Mouse (Mus musculus): ENCODE results near the gene Atg9a.
A peak's percentile ranks its signal among the peaks of the same experiment; 100 is the strongest.

Atg9a gene

DNA sequence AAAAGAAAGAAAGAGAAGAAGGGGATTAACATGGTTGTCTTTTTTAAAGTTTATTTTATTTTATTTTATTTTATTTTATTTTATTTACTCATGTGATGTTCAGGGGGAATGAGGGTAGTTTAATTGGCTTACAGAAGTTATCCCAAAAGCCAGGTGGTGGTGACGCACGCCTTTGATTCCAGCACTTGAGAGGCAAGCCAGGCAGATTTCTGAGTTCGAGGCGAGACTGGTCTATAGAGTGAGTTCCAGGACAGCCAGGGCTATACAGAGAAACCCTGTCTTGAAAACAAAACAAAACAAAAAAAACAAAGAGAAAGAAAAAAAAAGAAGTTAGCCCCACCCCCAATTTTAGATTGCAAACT lies 31.8 kb downstream of the Atg9a start:
- DNase-seq = no peak

DNA sequence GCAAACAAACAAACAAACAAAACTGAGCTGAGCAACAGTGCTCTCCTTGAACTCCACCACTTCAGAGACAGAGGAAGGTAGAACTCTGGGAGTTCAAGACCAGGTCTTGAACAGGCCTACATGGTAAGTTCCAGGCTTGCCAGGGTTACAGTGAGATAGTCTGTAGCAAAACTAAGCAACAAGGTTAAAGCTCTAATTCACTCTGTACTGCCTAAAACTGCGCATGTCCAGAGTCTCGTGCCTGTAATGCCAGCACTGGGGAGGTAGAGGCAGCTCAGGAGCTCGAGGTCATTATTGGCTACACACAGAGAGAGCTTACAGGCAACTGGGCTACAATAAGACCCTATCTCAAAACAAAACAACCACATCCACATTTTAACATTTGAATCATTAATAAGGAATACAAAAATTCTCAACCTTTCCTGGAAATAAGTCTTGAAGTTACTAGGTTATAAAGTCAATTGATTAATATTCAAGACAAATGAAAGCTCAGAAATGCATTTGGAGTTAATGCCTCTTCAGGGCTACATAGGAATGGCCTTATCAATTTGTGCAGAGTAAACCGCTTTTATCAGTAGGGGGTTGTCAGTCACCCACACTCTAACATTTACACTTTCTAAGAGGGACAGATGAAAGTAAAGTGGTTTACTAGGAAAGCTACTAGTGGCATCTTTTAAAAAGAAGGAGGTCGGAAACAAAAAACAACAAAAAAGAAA lies 32.3 kb downstream of the Atg9a start:
- DNase-seq = no peak

DNA sequence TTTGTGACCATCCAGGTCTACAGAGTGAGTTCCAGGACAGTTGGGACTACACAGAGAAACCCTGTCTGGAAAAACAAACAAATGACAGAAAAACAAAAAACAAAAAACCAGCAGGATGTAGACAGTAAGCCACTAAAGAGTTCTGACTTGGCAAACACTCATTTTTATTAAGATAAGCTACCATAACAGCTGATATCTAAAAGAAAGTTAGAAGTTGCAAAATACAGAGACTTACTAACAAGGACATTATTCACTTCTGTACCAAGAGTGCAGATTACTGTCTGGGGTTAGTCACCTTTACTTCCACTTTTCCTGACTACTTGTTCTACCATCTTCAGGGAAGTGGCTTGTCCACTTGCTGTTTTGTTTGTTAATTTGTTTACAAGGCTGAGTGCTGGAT lies 33.0 kb downstream of the Atg9a start:
- DNase-seq = no peak

DNA sequence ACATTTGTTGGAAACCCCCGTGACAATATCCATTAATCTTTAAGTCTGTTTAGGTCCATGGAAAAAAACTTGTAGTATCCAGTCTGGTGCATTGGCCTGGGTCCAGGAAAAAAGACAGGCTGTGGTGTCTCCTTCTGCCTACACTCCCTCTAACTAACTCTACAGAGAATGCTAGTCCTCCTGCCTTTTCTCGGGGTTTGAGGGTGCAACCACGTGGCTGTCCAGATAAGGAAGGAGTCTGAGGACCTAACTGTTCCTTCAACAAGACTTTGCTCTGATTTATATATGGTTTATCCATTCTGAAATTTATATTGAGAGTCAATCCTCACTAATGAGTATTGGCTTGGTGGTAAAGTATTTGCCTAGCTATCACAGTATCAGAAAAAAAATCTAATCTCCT lies 36.2 kb downstream of the Atg9a start:
- DNase-seq = no peak

DNA sequence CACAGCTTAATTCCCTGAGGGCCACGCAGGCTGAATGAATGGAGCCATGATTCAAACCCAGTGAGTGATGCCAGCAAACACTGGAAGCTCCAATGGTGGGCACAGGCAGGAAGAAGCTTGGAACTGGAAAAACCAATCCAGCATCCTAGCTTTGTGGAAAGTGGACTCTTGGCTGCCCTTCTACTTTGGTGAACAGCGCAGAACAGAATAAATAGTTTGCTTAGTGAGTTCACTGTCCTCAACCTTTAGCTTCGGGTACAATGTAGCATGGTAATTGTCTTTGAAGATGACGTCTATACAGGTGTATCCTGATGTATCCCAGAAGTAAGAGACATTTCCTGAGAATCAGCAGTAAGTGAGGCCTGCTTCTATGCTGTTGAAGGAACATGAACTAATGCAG lies 43.3 kb downstream of the Atg9a start:
- DNase-seq = no peak

DNA sequence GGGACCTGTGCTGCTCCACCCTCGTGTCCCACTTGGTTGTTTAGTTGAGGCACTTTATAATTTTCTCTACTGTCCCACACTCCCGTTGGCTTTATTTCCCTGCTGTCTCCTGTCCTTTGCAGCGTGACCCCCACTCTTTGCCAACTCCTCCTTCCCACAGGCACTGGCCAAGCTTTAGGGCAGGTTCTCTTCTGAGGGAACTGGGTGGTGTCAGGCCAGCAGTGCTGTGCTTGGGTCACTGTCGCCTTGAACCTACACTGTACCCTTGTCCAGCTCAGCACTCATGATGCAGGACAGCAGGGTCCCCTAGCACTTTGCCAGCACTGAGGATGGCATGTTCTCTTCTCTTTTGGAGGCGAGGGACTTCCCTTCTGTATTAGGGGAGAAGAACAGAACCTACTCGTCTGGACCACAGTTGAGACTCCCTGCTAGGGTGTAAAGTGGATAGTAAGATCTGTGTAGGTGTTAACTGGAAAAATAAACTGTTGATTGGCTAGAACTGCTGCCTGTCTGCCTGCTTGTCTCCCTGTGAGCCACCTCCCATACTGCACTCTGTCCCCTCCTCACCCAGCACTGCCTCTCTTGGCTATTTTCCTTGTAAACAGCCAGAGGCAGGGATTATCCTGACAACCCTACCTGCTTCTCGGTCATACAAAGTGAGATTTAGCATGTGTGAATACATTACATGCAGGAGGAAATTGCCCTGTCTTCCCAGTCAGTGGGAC lies 44.4 kb downstream of the Atg9a start:
- no peak for DNase-seq

DNA sequence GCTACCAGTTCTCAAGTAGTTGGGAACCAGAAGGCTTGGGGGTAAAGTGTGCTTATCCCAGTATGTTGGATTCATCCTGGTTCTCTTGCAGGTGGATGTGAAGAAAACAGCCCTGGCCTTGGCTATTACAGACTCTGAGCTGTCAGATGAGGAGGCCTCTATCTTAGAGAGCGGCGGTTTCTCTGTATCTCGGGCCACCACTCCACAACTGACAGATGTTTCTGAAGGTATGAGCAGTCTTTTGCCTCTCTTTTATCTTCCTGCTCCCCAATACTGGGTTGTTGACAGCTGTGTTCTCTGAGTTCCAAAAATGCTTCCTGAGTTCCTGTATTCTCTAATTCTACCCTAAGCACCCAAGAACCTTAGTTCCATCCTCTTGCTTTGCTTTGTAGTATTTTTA lies 46.4 kb downstream of the Atg9a start:
- DNase-seq = no peak

DNA sequence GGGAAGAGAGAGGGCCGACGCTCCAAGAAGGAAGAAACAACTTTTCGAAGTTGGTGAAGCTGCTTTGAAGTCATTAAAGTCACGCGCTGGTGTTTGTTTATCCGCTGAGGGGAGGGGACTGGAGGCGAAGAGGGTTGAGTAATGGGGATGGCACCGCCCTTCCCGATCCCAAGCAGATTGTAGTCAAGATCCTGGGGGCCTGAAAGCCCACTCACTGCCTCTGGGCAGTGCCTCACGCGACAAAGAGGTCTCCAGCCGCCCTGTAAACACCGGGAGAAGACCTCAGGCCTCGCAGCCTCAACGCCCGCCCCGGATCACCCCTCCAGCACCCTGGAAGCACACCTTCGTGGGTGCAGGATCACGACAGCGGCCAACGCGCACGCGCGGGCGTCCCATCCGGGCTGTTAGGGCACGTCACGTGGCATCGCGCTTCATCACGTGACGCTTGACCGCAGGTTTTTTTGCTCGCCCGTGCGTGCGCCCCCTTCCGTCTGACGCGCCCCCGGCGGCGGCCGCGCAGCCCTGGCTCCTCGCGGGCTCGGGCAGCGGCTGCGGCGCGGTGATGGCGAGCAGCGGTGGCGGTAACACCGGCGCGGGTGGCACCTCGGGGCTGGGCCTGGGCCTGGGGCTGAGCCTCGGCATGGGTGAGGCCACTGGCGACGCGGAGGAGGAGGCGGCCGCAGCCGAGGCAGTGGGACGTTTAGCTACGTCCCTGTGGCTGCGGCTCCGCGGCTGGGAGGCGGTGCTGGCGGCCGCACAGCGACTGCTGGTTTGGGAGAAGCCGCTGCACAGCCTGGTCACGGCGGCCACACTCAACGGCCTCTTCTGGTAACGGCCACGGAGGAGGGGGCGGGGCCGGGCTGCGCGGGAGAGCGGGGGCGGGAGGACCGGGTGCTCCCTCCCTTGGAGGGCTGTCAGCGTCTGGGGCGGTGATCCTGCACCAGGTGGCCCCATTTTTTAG lies 49.4 kb downstream of the Atg9a start, which contains the start of the genes Cnppd1 and Retreg2:
TSS of gene Cnppd1 (minus strand) at position 411 of the 961 bp plus-strand sequence.
TSS of gene Retreg2 (plus strand) at position 478 of the 961 bp plus-strand sequence.
- peak; percentile 97 to 98 for DNase-seq

DNA sequence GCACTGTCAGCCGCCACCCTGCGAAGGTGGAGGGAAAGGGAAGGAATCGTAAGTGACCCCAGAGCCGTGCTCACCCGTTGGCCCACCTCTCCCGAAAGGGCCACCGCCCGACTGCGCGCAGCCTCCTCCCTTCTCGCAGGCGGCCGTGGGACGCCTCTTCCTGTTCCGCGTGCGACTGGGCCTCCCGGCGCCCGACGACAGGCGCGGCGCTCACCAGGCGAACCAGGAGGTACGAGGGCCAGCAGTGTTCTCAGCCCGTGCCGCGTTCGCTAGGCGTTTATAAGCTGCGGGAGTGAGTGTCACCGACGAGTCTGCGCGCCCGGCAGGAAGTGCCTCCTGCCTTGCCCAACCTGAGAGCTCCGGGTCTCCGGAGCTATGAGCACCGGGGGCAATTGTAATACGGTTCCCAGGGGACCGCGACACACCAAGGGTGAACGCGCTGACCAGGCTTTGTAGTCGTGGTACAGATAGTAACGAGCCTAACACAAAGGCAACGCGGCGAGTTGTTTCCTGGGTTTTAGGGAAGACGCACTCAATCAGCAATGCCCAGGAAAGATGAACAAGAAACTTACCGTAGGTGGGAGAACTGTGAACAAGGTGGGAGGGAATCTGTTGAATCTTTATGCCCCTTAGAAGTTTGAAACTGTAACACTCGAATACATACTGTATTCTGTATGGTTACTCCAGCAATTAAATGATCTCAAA lies 50.4 kb downstream of the Atg9a start:
- DNase-seq = peak; percentile 46 to 55

DNA sequence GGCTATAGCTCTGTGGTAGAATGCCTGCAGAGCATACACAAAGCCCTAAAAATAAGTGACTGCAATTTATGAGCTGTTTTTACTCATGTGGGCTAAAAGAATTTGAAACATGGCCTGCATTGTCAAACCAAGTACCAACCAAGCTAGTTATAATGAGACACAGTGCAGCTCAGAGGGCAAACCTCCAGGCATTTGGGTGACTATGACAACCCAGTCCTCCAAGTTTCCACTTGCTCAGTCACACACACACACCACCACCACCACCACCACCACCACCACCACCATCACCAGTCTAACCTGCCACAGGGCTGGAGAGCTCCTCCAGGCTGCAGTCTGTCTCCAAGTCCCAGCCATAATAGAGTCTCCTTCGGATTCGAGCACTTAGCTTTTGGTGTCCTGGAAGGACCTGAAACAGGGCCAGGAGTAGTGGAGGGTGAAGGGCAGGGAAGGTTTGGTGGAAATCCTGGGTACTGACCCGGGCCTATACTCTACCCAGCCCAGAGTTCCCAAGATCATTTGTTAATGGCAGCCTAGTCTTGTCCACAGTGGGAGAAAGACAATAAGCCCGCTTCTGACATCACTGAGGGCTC lies 51.3 kb downstream of the Atg9a start:
- no peak for DNase-seq

DNA sequence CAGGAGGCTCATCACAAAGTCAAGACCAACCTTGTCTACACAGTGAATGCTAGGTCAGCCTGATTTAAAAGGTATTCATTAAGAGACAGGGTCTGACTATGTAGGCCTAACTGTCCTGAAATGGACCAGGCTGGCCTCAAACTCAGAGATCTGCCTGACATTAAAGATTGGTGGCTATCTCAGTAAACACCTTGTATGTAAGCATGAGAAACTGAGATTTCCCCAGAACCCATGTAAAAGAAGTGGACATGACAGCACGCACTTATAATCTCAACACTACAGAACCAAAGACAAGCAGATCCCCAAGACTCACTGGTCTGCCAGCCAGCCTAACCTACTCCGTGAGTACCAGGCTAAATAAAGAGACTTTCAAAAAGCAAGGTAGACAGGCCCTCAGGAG lies 53.5 kb downstream of the Atg9a start:
- DNase-seq = no peak

DNA sequence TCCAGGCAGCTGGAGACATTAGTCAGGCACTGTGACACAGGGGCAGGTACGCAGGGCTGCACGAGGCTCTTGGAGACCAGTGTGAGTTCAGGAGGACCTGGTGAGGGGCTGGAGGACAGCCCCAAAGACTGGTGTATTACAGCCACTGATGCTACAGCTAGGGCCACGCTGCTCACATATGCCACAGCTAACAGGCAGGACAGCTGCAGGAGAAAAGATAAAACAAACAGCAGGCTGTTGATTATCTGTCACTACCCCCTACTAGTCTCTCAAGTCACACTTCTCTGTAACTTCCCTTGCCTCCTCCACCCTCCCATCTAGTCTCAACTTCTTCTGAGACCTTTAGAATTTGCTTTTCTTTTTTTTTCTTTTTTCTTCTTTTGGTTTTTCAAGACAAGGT lies 55.3 kb downstream of the Atg9a start:
- no peak for DNase-seq

DNA sequence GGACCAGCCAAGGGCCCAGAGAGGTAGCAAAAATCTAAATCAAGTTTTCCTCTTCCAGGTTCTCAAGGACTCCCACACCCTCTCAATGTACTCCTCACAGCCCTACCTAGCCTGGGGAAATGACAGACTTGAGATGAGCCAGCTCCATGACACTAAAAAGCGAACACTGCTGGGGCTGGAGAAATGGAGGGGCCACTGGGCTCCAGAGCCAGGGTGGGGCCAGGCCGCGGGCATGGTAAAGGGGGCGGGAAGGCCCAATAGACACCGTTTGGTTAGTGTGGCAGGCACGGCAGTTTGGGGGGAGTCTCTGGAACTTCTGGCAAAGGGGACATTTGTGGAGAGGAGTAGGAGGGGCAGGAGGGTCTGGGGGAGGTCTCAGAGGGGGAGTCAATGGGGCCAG lies 55.7 kb downstream of the Atg9a start:
- no peak for DNase-seq

DNA sequence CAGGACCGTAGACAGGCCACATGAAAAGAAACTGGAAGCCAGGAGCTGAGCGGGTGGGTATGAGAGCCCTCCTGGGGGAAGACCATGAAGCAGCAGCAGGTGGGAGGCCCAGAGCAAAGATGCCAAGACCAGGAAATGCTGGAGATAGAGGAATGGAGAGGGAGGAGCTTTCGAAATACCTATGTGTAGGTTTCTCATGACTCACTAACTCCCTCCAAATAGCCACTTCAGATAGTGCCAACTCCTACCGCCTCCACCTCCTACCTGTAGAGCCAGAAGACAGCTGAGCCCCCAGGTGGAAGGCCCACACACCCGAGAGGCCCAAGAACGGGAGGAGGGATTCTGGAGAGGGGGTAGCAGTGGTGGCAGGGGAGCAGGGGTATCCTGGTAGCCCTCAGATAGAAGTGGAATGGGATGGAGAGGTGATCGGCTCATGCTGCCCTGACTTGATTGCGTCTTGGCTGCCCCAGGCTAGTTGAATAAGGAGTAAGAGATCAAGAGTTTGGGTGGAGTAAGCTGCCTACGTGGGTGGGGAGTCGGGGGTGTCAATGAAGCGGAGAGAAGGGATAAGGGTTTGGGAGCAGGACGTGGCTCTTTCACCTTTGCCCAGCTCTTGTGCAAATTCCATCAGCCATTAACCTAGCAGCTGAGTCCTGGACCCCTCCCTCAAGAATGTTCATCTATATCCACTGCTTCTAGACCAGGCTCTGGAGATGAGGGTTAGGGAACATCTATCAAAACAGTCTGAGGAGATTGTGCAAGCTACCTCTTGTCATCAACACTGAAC lies 58.4 kb downstream of the Atg9a start, which contains the start of gene Slc23a3:
TSS of gene Slc23a3 (minus strand) at position 470 of the 787 bp plus-strand sequence.
- no peak for DNase-seq

All from cerebellum, postnatal 36 days (tissue).